Mouse (Mus musculus) lung, adult 2 months (tissue): Measurements from ENCODE around the gene Cacng1.

ENCODE experiments used
- CTCF ChIP-seq: fragments of 200-500 bp; IDR thresholded peaks from 2 replicates; pipeline ENCODE4 v1.5.1; 2011; ENCODE audit warnings: mild to moderate bottlenecking, low read length, control low read depth; ENCODE audit not compliant: insufficient read depth
- POLR2A ChIP-seq: fragments of 200-500 bp; IDR thresholded peaks from 2 replicates; pipeline ENCODE4 v1.6.1; 2011; ENCODE audit warnings: low read depth, mild to moderate bottlenecking, control low read depth, low read length, borderline replicate concordance; ENCODE audit errors: extremely low read depth

GRCm38 (mm10) chr11:107686290-107686689 lies 30.0 kb downstream of the Cacng1 start:
- TF ChIP-seq POLR2A (no peak), CTCF (no peak)
